Mouse (Mus musculus): ENCODE measurements at regions not wholly inside any gene's neighbourhood (a gene's known extent, or its start where the extent isn't known, plus 50 kb on each side); places are given as distances from the start of the nearest gene placed in this dataset.

GRCm38 (mm10) chr9:50257162-50257561 is 87.6 kb downstream of the Rpl10-ps3 start:
- no peak for DNase-seq (ENCODE audit: low read depth)

- DNase-seq (ENCODE audit: low read depth): no peak
Measured at GRCm38 (mm10) chr9:50244982-50245671, 99.6 kb downstream of the Rpl10-ps3 start.

GRCm38 (mm10) chr9:50240923-50241322 is 103.8 kb downstream of the Rpl10-ps3 start:
- no peak for DNase-seq (ENCODE audit: low read depth)

GRCm38 (mm10) chr9:50235908-50236307 is 108.9 kb downstream of the Rpl10-ps3 start:
- DNase-seq (ENCODE audit: low read depth): no peak

GRCm38 (mm10) chr9:50234655-50235054 is 110.1 kb downstream of the Rpl10-ps3 start:
- DNase-seq (ENCODE audit: low read depth): no peak

- no peak for DNase-seq (ENCODE audit: low read depth)
Measured at GRCm38 (mm10) chr9:50232958-50233510, 111.7 kb downstream of the Rpl10-ps3 start.

GRCm38 (mm10) chr9:50210481-50210880 is 134.3 kb downstream of the Rpl10-ps3 start:
- no peak for DNase-seq (ENCODE audit: low read depth)

- no peak for DNase-seq (ENCODE audit: low read depth)
Measured at GRCm38 (mm10) chr9:50199422-50200218, 145.1 kb downstream of the Rpl10-ps3 start.

- no peak for DNase-seq (ENCODE audit: low read depth)
Measured at GRCm38 (mm10) chr9:50192400-50193110, 152.2 kb downstream of the Rpl10-ps3 start.

- no peak for DNase-seq (ENCODE audit: low read depth)
Measured at GRCm38 (mm10) chr9:50191136-50191535, 153.6 kb downstream of the Rpl10-ps3 start.

GRCm38 (mm10) chr9:50188576-50189070 is 156.1 kb downstream of the Rpl10-ps3 start:
- no peak for DNase-seq (ENCODE audit: low read depth)

- no peak for DNase-seq (ENCODE audit: low read depth)
Measured at GRCm38 (mm10) chr9:50181360-50181759, 163.4 kb downstream of the Rpl10-ps3 start.

GRCm38 (mm10) chr9:50176131-50176530 is 168.6 kb downstream of the Rpl10-ps3 start:
- DNase-seq (ENCODE audit: low read depth): no peak

- DNase-seq (ENCODE audit: low read depth): peak; percentile 29
Measured at GRCm38 (mm10) chr9:50171826-50172464, 172.8 kb downstream of the Rpl10-ps3 start.

GRCm38 (mm10) chr9:50171164-50171563 is 173.6 kb downstream of the Rpl10-ps3 start:
- no peak for DNase-seq (ENCODE audit: low read depth)

GRCm38 (mm10) chr9:50170637-50171036 is 174.1 kb downstream of the Rpl10-ps3 start:
- DNase-seq (ENCODE audit: low read depth): no peak

GRCm38 (mm10) chr9:50154618-50155017 is 190.2 kb downstream of the Rpl10-ps3 start:
- no peak for DNase-seq (ENCODE audit: low read depth)

GRCm38 (mm10) chr9:50150091-50150490 is 194.7 kb downstream of the Rpl10-ps3 start:
- no peak for DNase-seq (ENCODE audit: low read depth)

GRCm38 (mm10) chr9:50142756-50143155 is 202.0 kb downstream of the Rpl10-ps3 start:
- DNase-seq (ENCODE audit: low read depth): no peak

- no peak for DNase-seq (ENCODE audit: low read depth)
Measured at GRCm38 (mm10) chr9:50142091-50142490, 202.7 kb downstream of the Rpl10-ps3 start.

- no peak for DNase-seq (ENCODE audit: low read depth)
Measured at GRCm38 (mm10) chr9:50141176-50141575, 203.6 kb downstream of the Rpl10-ps3 start.
